Mouse (Mus musculus) neural tube, embryonic 13.5 days (tissue): ENCODE measurements around the gene Surf4. TPM values are rescaled to one million over a fixed set of nuclear protein-coding genes. Genes with fewer than 3 reads are reported as not detected.
A peak's percentile ranks its signal among the peaks of the same experiment; 100 is the strongest.

Experiments used
- ATAC-seq: fragments of 200-750 bp; cut with Nextera tagmentation; 2 replicates; pipeline ENCODE4 v1.8.0; 2017; ENCODE audit warnings: low read depth, mild to moderate bottlenecking, moderate TSS enrichment, moderate library complexity
- H3K27ac ChIP-seq: fragments of 300-500 bp; sonication (generic); replicated peaks from 2 replicates; pipeline ENCODE4 v1.5.1; 2015; ENCODE audit warnings: moderate library complexity, mild to moderate bottlenecking, inconsistent platforms
- H3K27me3 ChIP-seq: fragments of 300-500 bp; sonication (generic); 2 replicates; pipeline ENCODE4 v1.6.1; 2015; ENCODE audit warnings: mild to moderate bottlenecking, inconsistent platforms
- H3K36me3 ChIP-seq: fragments of 300-500 bp; sonication (generic); 2 replicates; pipeline ENCODE4 v1.6.1; 2015; ENCODE audit warnings: mild to moderate bottlenecking, inconsistent platforms
- H3K4me1 ChIP-seq: fragments of 300-500 bp; sonication (generic); replicated peaks from 2 replicates; pipeline ENCODE4 v1.6.1; 2015; ENCODE audit warnings: inconsistent platforms
- H3K4me2 ChIP-seq: fragments of 300-500 bp; sonication (generic); 2 replicates; pipeline ENCODE4 v1.6.1; 2015; ENCODE audit warnings: inconsistent platforms, mild to moderate bottlenecking, moderate library complexity
- H3K4me3 ChIP-seq: fragments of 300-500 bp; sonication (generic); 2 replicates; pipeline ENCODE4 v1.5.1; 2015; ENCODE audit warnings: mild to moderate bottlenecking, inconsistent platforms
- H3K9ac ChIP-seq: fragments of 300-500 bp; sonication (generic); 2 replicates; pipeline ENCODE4 v1.6.1; 2015; ENCODE audit warnings: moderate library complexity, mild to moderate bottlenecking, inconsistent platforms
- H3K9me3 ChIP-seq: fragments of 300-500 bp; sonication (generic); 2 replicates; pipeline ENCODE4 v1.6.1; 2016; ENCODE audit warnings: inconsistent platforms
- WGBS: fragments of 180-500 bp; shearing (Covaris S2); methylation state at CpG from one replicate; pipeline ENCODE4 v1.1.7; 2015; 5-methylcytosine and 5-hydroxymethylcytosine counted together
- polyA plus RNA-seq: library from polyadenylated mRNA; unstranded; fragments of >200 nt; fragmentation: Nextera tagmentation; extraction: Ambion mirVana; gene quantifications from 2 replicates; pipeline ENCODE4 v1.2.1, GENCODE M21; 2015

Gene Surf4
- polyA plus RNA-seq, 1 experiment from 2014 or later: 119 TPM

DNA sequence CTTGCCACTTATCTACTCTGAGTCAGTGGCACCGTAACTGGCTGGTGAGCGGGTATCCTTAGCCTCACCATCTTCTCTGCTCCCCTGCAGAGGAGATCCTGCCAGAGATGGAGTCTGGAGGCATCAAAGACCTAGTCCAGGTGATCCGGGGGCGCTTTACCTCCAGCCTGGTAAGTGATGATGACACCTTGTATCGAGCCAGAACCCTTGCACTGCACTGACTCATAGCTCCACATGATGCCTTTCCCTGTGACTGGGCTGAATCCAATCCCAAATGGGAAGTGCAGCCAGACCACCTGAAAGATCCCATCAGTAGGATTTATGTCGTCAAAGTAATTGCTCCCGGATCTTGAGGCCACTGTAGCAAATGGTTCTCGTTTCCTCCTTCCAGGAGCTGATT is 19.1 kb upstream of the Surf4 start:
- WGBS: 91% methylated on average over 8 of the region's 8 CpGs
- H3K27me3 ChIP-seq: no peaks in the 10 kb centered on the region
- H3K36me3 ChIP-seq: peaks cover 99% of the 10 kb centered on the region

DNA sequence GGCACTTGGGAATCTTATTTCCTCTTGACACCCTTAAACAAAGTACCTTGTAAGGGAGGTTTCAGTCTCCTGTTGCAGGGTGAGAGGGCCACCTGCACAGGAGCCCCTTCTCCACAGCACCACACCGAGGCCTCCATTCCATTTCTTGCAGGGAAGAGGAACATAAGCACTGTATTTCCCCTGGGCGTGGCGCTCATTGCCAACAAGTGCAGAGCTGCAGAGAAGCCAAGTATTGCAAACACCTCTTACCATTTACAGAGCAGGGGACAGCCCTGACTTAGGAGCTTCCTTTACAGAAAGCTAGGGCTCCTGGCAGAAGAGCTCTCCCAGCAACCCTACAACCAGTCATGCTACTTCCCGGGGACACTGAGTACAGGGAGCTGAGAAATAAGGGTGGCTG is 18.5 kb upstream of the Surf4 start:
- peaks cover 96% of the 10 kb centered on the region for H3K36me3 ChIP-seq
- WGBS: 94% methylated on average over 4 of the region's 4 CpGs
- no peak for ATAC-seq

More for the DNA sequence above, 19.1 kb upstream of the Surf4 start:
- H3K4me2 ChIP-seq: no peak overlapping the region
- no peak overlapping the region for H3K9ac ChIP-seq
- H3K4me1 ChIP-seq: no peaks in the 10 kb centered on the region
- ATAC-seq: no peak
- no peak overlapping the region for H3K4me3 ChIP-seq
- H3K9me3 ChIP-seq: no peaks in the 10 kb centered on the region
- H3K27ac ChIP-seq: no peak overlapping the region

DNA sequence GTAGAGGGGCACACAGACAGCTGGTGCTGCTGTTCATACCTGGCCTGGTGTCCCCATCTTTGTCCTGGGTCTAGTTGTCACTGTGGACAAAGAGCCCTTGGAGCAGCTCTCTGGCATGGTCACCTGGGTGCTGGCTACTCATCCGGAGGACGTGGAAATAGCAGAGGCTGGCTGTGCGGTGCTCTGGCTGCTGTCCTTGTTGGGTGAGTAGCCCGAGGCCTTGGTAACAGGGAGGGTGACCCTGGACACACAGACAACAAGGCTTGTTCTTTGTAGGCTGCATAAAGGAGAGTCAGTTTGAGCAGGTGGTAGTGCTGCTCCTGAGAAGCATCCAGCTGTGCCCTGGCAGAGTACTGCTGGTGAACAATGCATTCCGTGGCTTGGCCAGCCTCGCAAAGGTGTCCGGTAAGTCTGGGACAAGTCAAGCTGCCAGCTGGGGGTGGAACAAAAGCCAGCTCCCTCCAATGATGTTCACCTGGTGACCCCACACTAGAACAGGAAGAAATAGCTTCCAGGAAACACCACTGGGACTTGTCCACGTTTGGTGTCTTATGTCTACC is 17.7 kb upstream of the Surf4 start:
- Histone ChIP-seq H3K36me3 (peaks cover 96% of the 10 kb centered on the region), H3K27ac (no peak overlapping the region), H3K9ac (no peak overlapping the region), H3K4me3 (no peak overlapping the region), H3K4me2 (no peak overlapping the region), H3K4me1 (no peaks in the 10 kb centered on the region), H3K9me3 (no peaks in the 10 kb centered on the region), H3K27me3 (no peaks in the 10 kb centered on the region)
- 88% methylated on average over 8 of the region's 8 CpGs for WGBS
- no peak for ATAC-seq

More for the DNA sequence above, 18.5 kb upstream of the Surf4 start:
- H3K27me3 ChIP-seq: no peaks in the 10 kb centered on the region
- no peak overlapping the region for H3K9ac ChIP-seq
- H3K4me2 ChIP-seq: no peak overlapping the region
- no peak overlapping the region for H3K4me3 ChIP-seq
- H3K27ac ChIP-seq: no peak overlapping the region
- no peaks in the 10 kb centered on the region for H3K9me3 ChIP-seq
- H3K4me1 ChIP-seq: no peaks in the 10 kb centered on the region

DNA sequence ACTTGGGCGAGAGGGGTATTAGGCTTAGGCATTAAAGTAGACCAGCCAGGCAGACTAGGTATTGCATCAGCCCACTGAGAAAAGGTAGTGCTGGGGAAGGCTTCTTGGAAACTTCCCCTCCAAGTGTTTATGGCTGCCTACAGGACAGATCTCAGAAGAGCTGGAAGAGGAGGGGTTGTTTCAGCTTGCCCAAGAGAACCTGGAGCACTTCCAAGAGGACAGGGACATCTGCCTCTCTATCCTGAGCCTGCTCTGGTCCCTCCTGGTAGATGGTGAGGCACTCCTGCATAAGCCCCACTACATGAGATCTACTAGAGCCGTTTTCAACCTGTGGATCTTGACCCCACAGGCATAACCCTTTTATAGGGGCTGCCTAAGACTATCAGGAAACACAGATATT is 16.7 kb upstream of the Surf4 start:
- Histone ChIP-seq H3K27me3 (no peaks in the 10 kb centered on the region), H3K36me3 (peaks cover 87% of the 10 kb centered on the region), H3K9me3 (no peaks in the 10 kb centered on the region), H3K4me2 (no peak overlapping the region), H3K27ac (no peak overlapping the region), H3K4me3 (no peak overlapping the region), H3K9ac (no peak overlapping the region), H3K4me1 (no peaks in the 10 kb centered on the region)
- WGBS: 91% methylated on average over 2 of the region's 2 CpGs
- no peak for ATAC-seq

DNA sequence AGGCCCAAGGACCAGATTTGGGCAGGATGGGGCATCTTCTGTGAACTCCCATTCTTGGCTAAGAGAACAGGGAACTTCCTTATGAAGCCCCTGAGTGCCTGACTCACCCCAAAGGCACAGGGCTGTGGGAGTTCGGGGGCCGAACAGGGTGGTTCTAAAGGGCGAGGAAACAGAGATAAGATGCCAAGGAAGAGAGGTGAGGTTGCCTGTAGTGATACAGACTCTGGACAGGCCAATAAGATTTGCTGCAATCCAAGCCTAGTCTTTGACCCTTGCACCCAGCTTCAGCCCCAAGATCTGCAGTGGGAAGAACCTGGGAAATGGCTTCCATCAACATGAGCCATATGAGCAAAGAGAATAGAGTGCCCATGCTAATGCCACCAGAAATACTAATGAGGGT is 9.5 kb upstream of the Surf4 start:
- Histone ChIP-seq H3K9ac (no peak overlapping the region), H3K4me2 (no peak overlapping the region), H3K4me1 (no peaks in the 10 kb centered on the region), H3K27me3 (no peaks in the 10 kb centered on the region), H3K27ac (no peak overlapping the region), H3K4me3 (no peak overlapping the region), H3K9me3 (no peaks in the 10 kb centered on the region), H3K36me3 (peaks cover 17% of the 10 kb centered on the region)
- ATAC-seq: no peak
- WGBS: 84% methylated on average over 3 of the region's 3 CpGs

DNA sequence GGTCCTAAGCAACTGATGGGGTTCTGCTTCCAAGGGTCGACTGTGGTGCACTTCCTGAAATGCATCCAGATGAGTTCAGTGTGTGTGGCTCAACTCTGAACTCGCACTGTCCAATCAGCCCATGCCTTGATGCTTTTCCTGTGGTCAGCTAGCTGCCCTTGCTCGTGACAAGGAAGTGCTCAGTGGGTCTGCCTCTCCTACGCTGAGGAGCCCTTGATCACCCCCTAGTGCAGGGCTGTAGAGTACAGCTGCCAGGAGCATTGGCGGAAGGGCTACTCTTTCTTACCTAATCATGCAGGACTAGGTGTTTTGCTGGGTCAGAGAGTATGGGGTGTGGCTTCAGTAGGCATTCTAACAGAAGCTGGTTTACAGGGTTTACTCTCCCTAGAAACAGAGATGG is 7.8 kb upstream of the Surf4 start:
- Histone ChIP-seq H3K27me3 (no peaks in the 10 kb centered on the region), H3K9ac (no peak overlapping the region), H3K9me3 (no peaks in the 10 kb centered on the region), H3K4me2 (no peak overlapping the region), H3K36me3 (peaks cover 2% of the 10 kb centered on the region; the same call in 1 of the 2 replicates), H3K4me3 (no peak overlapping the region), H3K27ac (no peak overlapping the region), H3K4me1 (no peaks in the 10 kb centered on the region)
- WGBS: 45% methylated on average over 5 of the region's 5 CpGs
- ATAC-seq: no peak

DNA sequence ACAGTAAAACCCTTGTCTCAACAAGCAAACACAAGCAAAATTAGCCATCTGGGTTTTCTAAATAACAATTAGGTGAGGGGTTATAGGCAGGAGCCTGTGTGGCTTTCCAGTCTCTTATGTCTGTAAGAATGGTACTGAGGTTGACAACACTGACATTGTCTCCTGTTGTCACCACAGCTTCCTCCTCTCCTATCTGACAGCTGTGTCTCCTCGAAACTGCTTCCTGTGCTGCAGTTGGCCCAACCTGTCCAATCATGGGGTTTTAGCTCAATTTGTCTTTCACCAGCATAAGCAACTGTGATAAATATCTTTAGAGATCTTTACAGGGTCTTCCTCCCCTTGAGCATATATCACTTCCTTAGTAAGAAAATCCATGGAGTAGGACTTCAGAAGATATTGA is 2.7 kb upstream of the Surf4 start:
- 0 out of 2 replicates have a peak, but pooled peaks cover 3% of the 10 kb centered on the region for H3K36me3 ChIP-seq
- H3K4me2 ChIP-seq: no peak overlapping the region
- no peak overlapping the region for H3K9ac ChIP-seq
- H3K9me3 ChIP-seq: no peaks in the 10 kb centered on the region
- ATAC-seq: no peak
- H3K27me3 ChIP-seq: no peaks in the 10 kb centered on the region
- H3K4me3 ChIP-seq: no peak overlapping the region
- H3K27ac ChIP-seq: no peak overlapping the region
- 83% methylated on average over 1 of the region's 1 CpGs for WGBS
- peaks cover 13% of the 10 kb centered on the region for H3K4me1 ChIP-seq

DNA sequence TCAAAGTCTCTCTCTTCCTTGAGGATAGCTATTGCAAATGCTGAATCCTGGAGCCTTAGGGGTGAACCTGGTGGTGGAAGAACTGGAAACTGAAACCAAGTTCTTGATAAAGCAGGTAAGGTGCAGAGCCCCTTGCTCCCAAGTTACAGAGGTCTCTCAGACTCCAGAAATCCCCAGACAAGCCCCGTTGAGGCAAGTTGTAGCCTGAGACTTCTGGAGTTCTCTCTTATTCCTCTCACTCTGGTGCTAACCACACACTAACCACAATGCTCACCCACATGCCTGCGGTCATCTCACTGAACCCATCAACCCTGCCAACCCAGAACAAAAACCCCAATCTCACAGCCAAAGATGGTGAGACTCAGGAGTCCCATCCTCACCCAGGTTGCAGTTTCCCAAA is 1.6 kb upstream of the Surf4 start:
- no peak overlapping the region for H3K4me3 ChIP-seq
- H3K27me3 ChIP-seq: no peaks in the 10 kb centered on the region
- H3K36me3 ChIP-seq: peaks cover 15% of the 10 kb centered on the region
- WGBS: 77% methylated on average over 2 of the region's 2 CpGs
- no peak for ATAC-seq
- no peaks in the 10 kb centered on the region for H3K9me3 ChIP-seq
- H3K4me1 ChIP-seq: peaks cover 24% of the 10 kb centered on the region
- H3K9ac ChIP-seq: no peak overlapping the region
- no peak overlapping the region for H3K4me2 ChIP-seq
- H3K27ac ChIP-seq: no peak overlapping the region

DNA sequence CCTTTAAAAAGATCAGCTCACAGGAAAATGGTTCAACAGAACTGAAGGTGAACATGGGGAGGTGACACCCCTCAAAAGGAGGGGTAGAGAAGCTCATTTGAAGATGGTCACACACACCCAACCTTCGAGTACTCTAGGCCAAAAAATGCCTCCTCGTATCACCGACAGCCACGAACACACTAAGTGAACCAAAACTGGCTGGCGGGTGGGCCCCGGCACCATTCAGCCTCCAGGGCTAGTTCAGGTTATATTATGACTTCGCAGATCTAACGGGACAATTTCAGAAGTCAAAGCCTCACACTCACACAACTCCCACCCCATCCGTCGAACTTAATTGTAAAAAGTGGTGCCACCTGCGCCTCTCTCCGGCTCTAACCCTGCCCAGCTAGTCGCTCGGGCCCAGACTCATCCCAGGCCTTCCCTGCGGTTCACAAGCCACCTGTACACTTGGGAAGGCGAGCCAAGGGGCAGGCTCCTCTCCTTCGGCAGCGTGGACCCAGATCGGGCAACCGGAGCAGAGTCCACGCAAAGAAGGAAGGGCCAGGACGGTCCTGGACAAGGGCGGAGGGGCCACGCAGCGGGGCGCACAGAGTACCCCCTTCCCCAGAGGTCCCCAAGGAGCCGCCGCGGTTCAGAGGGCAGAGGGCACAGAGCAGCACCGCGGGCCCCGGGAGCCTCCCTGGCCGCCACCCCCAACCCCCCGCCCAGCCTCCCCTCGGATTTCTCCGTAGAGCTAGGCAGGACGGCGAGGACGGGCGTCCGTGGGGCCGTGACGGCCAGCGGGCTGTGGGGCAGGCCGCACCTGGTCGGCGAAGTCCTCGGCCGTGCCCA is 1.0 kb downstream of the Surf4 start:
- Histone ChIP-seq H3K4me3 (peak overlapping the region; percentile 98), H3K27ac (peak overlapping the region; percentile 89), H3K4me1 (peaks cover 32% of the 10 kb centered on the region), H3K9me3 (no peaks in the 10 kb centered on the region), H3K4me2 (peak overlapping the region; percentile 88), H3K36me3 (peaks cover 39% of the 10 kb centered on the region), H3K27me3 (no peaks in the 10 kb centered on the region), H3K9ac (peak overlapping the region; percentile 100)
- peak; percentile 30; the same call in 1 of the 2 replicates for ATAC-seq
- 1% methylated on average over 49 of the region's 49 CpGs for WGBS

DNA sequence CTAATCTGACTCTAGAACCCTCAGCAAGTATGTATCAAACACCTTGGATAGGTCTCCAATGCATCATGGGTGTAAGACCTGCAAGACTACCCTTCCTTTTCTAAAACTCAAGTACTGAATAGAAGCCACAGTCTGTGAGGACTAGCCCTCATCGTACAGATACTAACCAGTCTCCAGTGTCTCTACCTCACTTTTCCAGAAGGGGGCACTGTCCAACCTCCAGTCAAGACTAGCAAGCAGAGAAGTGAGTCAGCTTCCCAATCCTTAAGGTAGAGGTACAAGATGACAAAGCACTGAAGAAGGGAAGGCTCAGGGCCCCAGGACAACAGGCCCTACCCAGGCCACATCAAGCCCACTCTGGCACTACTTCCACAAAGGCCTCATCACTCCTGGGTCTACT is 3.3 kb downstream of the Surf4 start:
- Histone ChIP-seq H3K9me3 (no peaks in the 10 kb centered on the region), H3K27ac (no peak overlapping the region), H3K4me1 (peaks cover 32% of the 10 kb centered on the region), H3K27me3 (no peaks in the 10 kb centered on the region), H3K36me3 (peaks cover 62% of the 10 kb centered on the region), H3K9ac (no peak overlapping the region), H3K4me2 (no peak overlapping the region), H3K4me3 (no peak overlapping the region)
- ATAC-seq: no peak
- 35% methylated on average over 1 of the region's 1 CpGs for WGBS

DNA sequence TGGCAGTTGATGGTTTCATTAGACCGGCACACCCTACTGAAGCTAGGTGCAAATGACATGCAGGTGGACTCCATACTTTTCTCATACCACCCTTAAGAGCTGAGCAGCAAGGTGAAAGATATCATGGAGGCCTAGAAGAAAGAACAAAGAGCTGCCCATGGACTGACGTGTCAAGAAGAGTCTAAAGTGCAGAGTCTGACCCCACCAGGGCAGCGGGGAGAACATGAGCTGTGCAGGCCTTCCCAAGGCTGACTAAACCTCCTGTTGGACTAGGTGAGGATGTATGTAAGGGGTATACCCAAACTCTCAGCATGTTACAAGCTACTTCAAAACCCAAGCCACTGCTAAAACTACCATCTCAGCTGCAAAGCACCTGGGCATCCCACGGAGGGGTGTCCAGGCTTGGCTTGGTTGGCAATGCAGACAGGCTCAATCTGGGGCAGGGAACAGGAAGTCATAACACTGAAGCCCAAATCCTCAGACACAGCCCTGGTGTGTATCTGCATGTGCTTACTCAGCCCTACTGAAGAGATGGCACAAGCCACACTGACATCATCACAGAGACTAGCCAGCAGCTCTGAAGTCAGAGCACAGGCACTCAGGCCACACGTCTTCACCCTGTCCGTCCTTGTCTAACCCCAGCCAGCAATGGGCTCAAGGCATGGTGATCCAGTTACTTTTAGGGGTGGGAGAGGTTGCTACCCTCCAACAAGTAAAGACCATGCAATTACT is 5.8 kb downstream of the Surf4 start:
- H3K27ac ChIP-seq: no peak overlapping the region
- H3K4me2 ChIP-seq: no peak overlapping the region
- no peaks in the 10 kb centered on the region for H3K27me3 ChIP-seq
- no peak overlapping the region for H3K4me3 ChIP-seq
- H3K36me3 ChIP-seq: peaks cover 87% of the 10 kb centered on the region
- no peak overlapping the region for H3K9ac ChIP-seq
- 92% methylated on average over 6 of the region's 6 CpGs for WGBS
- no peaks in the 10 kb centered on the region for H3K9me3 ChIP-seq
- no peak for ATAC-seq
- peaks cover 32% of the 10 kb centered on the region for H3K4me1 ChIP-seq

DNA sequence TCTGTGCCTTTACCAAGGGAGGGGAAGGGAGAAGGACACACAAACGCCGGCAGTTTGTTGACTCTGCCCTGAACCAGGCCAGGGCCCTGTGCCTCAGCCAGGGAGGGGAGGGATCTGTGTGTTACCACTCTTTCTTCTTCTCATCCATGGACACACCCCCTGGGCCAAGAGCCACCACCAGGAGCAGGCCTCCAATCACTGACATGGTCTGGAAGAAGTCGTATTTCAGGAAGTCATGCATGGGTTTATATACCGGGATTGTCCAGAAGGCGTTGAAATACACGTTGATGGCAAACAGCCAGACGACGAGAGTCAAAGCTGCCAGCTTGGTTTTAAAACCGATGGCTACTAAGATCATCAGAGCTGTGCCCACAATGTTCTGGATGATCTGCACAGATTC is 11.9 kb downstream of the Surf4 start:
- Histone ChIP-seq H3K27me3 (no peaks in the 10 kb centered on the region), H3K4me3 (no peak overlapping the region), H3K36me3 (peaks cover 89% of the 10 kb centered on the region), H3K9ac (no peak overlapping the region), H3K9me3 (no peaks in the 10 kb centered on the region), H3K4me2 (no peak overlapping the region), H3K27ac (no peak overlapping the region), H3K4me1 (peaks cover 18% of the 10 kb centered on the region)
- ATAC-seq: no peak
- WGBS: 88% methylated on average over 9 of the region's 9 CpGs
